Mouse (Mus musculus): ENCODE measurements around the gene Kcnj4.

- no peak for TF ChIP-seq CTCF (IDR thresholded peaks at IDR 0.05; ENCODE audit: borderline replicate concordance, extremely low read depth, insufficient read depth, insufficient read length)
- no peak for TF ChIP-seq POLR2A (IDR thresholded peaks at IDR 0.05; ENCODE audit: borderline replicate concordance, extremely low read depth, insufficient read depth, insufficient read length, poor library complexity, severe bottlenecking)
Observed at GRCm38 (mm10) chr15:79453831-79454230, 51.2 kb downstream of the Kcnj4 start.
